Mouse (Mus musculus) megakaryocyte, embryonic 14.5 days (primary cell): ENCODE measurements around the gene Gm20517. TPM values are rescaled to one million over a fixed set of nuclear protein-coding genes. Genes with fewer than 3 reads are reported as not detected.

Source experiments
- H3K27me3 ChIP-seq: replicated peaks from 2 replicates; pipeline ENCODE3; 2012; ENCODE audit warnings: inconsistent platforms
- H3K36me3 ChIP-seq: replicated peaks from 2 replicates; pipeline ENCODE3; 2012; ENCODE audit warnings: low read length, inconsistent platforms, mixed read lengths
- H3K4me1 ChIP-seq: 2 replicates; pipeline ENCODE4 v1.6.1; 2012; ENCODE audit warnings: inconsistent platforms
- H3K4me3 ChIP-seq: replicated peaks from 2 replicates; pipeline ENCODE3; 2012; ENCODE audit warnings: moderate library complexity, mild to moderate bottlenecking, inconsistent platforms
- H3K9me3 ChIP-seq: 2 replicates; pipeline ENCODE4 v1.6.1; 2012; ENCODE audit warnings: inconsistent platforms
- FLI1 ChIP-seq: IDR thresholded peaks from 2 replicates; pipeline ENCODE4 v1.6.1; 2012; ENCODE audit warnings: low read length, inconsistent platforms, mixed read lengths
- GATA1 ChIP-seq: IDR thresholded peaks from 3 replicates; pipeline ENCODE4 v1.6.1; 2012; ENCODE audit warnings: mixed read lengths, low read length, inconsistent platforms, borderline replicate concordance
- polyA plus RNA-seq: library from polyadenylated mRNA; stranded (reverse); fragments of >175 nt; gene quantifications from 2 replicates; pipeline ENCODE4 v1.2.3, GENCODE M21; 2012; ENCODE audit warnings: low replicate concordance; ENCODE audit not compliant: insufficient read depth

Gm20517 gene
- polyA plus RNA-seq, 1 experiment: 0.29 TPM

DNA sequence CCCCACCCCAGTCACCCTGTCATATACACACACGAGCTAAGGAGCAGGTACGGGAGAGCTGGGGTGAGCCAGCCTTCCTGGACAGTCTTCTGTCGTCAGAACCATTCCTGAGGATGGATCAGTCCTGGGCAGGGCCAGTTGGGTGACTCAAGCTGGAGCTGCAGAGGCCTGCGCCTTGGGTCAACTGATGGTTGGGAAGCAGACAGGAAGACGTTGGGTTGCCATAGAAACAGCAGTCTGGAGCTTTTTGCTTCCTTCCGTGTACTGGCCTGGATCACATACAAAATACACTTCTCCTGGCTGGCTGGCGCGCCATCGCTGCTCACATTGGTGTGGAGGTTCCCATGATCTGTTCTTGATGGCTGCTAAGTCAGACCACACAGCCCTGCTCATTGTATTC lies 90.4 kb downstream of the Gm20517 start:
- TF ChIP-seq FLI1 (no peak), GATA1 (no peak)
- Histone ChIP-seq H3K4me3 (no peak overlapping the region), H3K27me3 (peaks cover 92% of the 10 kb centered on the region), H3K9me3 (no peaks in the 10 kb centered on the region), H3K4me1 (no peaks in the 10 kb centered on the region; the same call in 1 of the 2 replicates), H3K36me3 (no peaks in the 10 kb centered on the region)

DNA sequence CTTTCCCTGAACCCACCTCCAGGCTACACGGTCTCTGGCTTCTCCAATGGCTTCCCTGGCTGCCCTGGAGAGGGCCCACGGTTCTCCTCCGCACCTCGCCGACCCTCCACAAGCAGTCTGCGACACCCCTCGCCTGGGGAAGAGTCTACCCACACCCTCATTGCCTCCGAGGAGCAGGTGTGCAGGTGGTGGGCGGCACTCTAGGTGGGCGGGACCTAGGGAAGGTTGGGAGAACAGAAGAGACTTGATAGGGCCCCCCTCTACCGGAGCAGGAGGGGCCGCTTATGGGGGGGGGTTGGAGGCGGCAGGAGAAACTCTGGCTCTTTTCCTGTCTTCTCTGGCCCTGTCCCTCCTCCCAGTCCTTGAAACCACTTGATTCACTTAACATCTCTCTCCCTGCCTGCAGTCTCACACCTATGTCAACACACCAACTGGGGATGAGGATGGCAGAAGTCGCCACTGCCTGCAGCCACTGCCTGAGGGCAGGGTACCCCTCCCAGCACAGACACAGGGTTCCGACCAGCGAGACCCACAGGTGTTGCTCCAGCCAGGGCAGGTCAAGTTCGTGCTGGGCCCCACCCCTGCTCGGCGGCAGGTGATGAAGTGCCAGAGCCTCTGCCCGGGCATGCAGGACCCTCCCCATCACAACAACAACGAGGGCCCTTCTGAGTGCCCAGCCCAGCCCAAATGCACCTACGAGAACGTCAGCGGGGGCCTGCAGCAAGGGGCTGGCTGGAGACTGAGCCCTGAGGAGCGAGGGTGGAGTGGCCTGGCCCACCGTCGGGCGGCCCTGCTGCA lies 91.4 kb downstream of the Gm20517 start:
- Histone ChIP-seq H3K36me3 (no peaks in the 10 kb centered on the region), H3K4me1 (no peaks in the 10 kb centered on the region; the same call in 1 of the 2 replicates), H3K27me3 (peaks cover 91% of the 10 kb centered on the region), H3K4me3 (no peak overlapping the region), H3K9me3 (no peaks in the 10 kb centered on the region)
- TF ChIP-seq GATA1: no peak
- TF ChIP-seq FLI1: no peak

DNA sequence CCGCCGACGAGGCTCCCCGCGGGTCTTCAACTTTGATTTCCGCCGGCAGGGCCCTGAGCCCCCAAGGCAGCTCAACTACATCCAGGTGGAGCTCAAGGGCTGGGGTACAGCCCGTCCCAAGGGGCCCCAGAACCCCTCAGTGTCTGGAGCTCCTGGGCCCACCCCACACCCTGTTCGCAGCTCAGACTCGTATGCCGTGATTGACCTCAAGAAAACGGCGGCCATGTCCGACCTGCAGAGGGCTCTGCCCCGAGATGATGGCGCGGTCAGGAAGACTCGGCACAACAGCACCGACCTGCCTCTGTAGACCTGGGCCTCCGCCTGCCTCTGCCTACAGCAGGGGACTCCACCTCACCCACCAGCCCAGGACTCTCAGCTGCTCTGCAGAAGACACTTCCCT lies 92.2 kb downstream of the Gm20517 start:
- Histone ChIP-seq H3K27me3 (peaks cover 91% of the 10 kb centered on the region), H3K4me1 (peaks cover 4% of the 10 kb centered on the region), H3K36me3 (no peaks in the 10 kb centered on the region), H3K4me3 (no peak overlapping the region), H3K9me3 (no peaks in the 10 kb centered on the region)
- no peak for TF ChIP-seq FLI1
- TF ChIP-seq GATA1: no peak

DNA sequence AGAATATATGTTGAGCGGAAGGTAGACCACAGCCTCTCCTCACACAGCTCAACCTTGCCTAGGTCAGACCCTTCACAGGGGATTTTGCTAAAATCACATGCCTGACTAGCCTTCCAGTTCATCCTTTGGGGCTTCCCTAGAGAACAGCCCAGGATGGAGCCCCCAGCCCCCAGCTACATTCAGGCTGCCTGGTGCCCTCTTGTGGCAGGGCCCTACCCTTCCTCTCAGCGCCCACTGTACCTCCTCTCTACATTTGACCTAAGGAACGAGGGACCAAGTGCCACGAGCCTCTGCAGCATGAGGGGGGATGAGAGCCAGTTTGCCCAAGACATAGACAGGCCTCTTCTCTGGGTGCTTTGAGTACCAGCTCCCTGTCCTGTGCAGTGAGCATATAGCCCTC lies 93.3 kb downstream of the Gm20517 start:
- H3K4me3 ChIP-seq: no peak overlapping the region
- no peaks in the 10 kb centered on the region for H3K36me3 ChIP-seq
- H3K9me3 ChIP-seq: no peaks in the 10 kb centered on the region
- TF ChIP-seq GATA1: no peak
- TF ChIP-seq FLI1: no peak
- H3K27me3 ChIP-seq: peaks cover 89% of the 10 kb centered on the region
- peaks cover 7% of the 10 kb centered on the region for H3K4me1 ChIP-seq

DNA sequence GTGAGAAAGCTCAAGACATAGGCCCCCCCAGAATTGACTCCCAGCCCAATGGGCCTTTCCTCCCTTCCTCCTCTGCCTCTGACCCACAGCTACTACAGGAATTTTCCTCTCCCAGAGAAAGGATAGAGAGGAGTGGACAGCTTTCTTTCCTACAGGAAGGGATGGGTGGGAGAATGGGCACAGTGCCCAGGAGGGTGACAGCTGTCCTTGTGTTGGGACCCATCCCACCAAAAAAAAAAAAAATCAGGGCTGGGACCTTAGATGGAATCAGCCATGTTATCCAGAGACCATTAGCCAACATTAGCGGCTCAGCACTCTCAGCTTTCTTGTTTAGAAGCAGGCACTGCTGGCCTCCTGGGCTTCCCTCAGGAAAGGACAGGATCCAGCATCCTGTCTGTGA lies 94.8 kb downstream of the Gm20517 start:
- H3K4me1 ChIP-seq: peaks cover 9% of the 10 kb centered on the region
- TF ChIP-seq GATA1 (no peak), FLI1 (no peak)
- no peak overlapping the region for H3K4me3 ChIP-seq
- peaks cover 85% of the 10 kb centered on the region for H3K27me3 ChIP-seq
- no peaks in the 10 kb centered on the region for H3K9me3 ChIP-seq
- H3K36me3 ChIP-seq: no peaks in the 10 kb centered on the region

DNA sequence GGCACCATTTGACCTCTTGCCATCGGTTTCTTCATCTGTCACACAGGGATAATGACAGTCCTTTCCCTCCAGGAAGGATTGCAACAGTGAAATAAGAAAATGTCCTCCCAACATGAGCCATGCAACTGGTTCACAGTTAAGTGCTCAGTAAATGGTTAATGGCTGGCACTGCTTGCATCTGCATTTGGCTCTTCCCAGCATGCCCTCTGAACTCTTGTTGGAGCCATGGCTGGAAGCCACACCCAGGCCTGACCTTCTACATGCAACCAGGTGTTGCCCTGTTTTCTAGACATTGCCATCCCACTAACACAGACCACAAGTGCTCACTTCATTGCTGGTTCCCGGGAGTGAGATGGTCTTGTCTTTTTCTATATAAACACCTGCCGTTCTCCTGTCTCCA lies 96.6 kb downstream of the Gm20517 start:
- H3K4me3 ChIP-seq: no peak overlapping the region
- no peak for TF ChIP-seq FLI1
- no peak for TF ChIP-seq GATA1
- no peaks in the 10 kb centered on the region for H3K36me3 ChIP-seq
- H3K27me3 ChIP-seq: peaks cover 81% of the 10 kb centered on the region
- peaks cover 9% of the 10 kb centered on the region for H3K4me1 ChIP-seq
- no peaks in the 10 kb centered on the region for H3K9me3 ChIP-seq

DNA sequence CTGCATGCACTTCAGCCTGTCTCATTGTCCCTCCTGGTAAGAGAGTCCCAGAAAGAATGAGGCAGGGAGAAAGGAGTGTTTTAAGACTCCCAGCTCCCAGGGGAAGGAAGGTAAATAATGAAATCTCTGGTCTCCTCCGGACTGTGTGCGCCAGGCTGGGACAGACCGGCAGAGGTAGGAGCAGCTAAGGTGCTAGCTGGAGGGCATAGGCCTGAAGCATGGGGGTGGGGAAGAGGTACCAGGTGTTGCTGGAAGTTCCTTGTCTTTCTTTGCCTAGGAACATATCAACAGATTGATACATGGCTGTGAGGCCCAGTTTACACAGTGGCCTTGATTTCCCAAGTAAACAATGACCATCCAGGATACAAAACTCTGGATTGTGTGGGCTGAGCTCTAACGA lies 97.6 kb downstream of the Gm20517 start:
- Histone ChIP-seq H3K36me3 (no peaks in the 10 kb centered on the region), H3K4me3 (no peak overlapping the region), H3K9me3 (no peaks in the 10 kb centered on the region), H3K27me3 (peaks cover 75% of the 10 kb centered on the region), H3K4me1 (peaks cover 9% of the 10 kb centered on the region)
- TF ChIP-seq GATA1 (no peak), FLI1 (no peak)

DNA sequence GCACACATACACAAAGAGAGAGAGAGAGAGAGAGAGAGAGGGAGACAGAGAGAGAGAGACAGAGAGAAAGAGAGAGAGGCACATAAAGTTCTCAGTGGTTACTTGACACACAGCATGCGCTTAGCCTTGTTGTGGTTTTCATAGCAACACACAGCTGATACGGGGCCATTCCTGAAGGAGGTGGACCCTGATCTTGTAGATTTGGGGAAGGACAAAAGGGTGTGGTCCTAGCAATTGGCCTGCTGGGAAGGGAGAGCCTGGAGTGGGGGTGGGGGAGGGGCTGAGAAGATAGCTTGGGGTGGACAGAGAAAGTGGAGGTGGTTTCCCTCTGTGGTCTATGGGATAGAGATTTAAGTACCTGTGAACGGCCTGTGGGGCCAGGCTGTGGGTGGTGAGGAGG lies 98.6 kb downstream of the Gm20517 start:
- Histone ChIP-seq H3K27me3 (peaks cover 71% of the 10 kb centered on the region), H3K4me3 (no peak overlapping the region), H3K4me1 (peaks cover 9% of the 10 kb centered on the region), H3K36me3 (no peaks in the 10 kb centered on the region), H3K9me3 (no peaks in the 10 kb centered on the region)
- TF ChIP-seq GATA1: no peak
- TF ChIP-seq FLI1: no peak

DNA sequence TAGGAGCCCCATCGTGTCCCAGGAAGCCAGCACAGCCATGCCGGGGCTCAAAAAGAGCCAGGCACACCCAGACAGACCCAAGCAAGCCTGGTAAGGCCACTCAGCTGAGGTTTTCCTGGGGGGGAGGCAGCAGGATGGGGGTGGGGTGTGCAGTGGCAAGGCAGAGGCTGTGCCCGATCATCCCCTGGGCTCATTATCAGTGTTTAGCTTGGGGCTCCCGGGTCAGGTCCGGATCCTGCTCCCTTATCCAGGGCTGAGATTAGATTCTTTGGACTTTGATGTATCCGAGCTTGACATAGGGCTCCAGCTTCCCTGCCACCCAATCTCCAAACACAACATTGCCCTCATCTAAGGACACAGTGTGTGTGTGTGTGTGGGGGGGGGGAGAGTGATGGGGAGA lies 100.5 kb downstream of the Gm20517 start:
- no peak for TF ChIP-seq FLI1
- TF ChIP-seq GATA1: no peak
- H3K4me1 ChIP-seq: peaks cover 18% of the 10 kb centered on the region
- H3K4me3 ChIP-seq: no peak overlapping the region
- H3K9me3 ChIP-seq: no peaks in the 10 kb centered on the region
- H3K27me3 ChIP-seq: peaks cover 66% of the 10 kb centered on the region
- no peaks in the 10 kb centered on the region for H3K36me3 ChIP-seq

DNA sequence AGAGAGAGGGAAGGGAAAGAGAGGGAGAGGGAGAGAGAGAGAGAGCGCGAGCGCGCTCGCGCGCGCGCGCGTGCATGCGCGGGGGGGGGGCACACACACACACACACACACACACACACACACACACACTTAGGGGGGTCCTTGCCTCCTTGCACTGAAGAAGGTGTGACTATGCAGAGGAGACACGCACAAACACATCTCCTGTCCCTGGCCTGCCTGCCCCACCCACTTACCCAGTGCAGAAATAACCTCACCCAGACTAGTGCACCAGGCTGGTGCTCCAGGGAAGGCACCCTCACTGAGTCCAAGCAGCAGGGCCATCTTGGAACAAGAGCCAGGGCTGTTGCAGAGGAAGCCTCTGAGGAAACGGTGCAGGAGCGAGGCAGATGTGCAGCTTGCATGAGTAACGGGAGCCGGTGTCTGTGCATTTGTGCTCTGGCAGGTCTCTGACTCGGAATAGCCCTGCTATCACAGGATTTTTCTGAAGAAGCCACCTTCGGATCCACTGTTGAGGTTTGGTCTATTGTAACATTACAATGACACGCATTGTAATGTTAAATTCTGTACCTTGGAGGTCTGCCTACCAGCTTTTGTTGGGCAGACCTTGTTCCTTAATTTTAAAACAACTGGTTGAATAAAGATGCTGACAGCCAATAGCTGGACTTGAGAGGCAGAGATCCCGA lies 101.6 kb downstream of the Gm20517 start:
- Histone ChIP-seq H3K4me3 (no peak overlapping the region), H3K36me3 (no peaks in the 10 kb centered on the region), H3K27me3 (peaks cover 59% of the 10 kb centered on the region), H3K9me3 (no peaks in the 10 kb centered on the region), H3K4me1 (peaks cover 18% of the 10 kb centered on the region)
- no peak for TF ChIP-seq FLI1
- TF ChIP-seq GATA1: no peak

DNA sequence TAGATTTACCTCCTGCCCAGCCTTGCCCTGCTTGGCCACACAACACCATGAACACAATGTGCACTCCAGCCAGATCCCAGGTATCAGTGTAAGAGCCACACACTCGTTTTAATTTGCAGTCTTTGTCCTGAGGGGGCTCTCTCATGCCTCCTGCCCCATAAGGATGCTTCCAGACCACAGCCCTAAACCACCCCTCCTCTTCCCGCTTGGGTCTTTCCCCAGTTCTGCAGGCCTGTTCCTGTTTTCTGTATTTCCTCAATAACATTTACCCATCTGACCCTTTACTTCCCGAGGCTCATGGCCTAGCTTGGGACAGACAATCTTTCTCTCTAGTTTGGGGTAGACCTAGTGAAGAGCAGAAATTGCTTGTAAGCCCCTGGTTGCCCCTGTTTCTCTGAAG lies 103.6 kb downstream of the Gm20517 start:
- H3K9me3 ChIP-seq: no peaks in the 10 kb centered on the region
- peaks cover 62% of the 10 kb centered on the region for H3K27me3 ChIP-seq
- peaks cover 10% of the 10 kb centered on the region for H3K4me1 ChIP-seq
- no peak for TF ChIP-seq GATA1
- TF ChIP-seq FLI1: no peak
- H3K36me3 ChIP-seq: no peaks in the 10 kb centered on the region
- H3K4me3 ChIP-seq: no peak overlapping the region
